Mouse (Mus musculus) E14TG2a.4 (cell line): ENCODE measurements around the gene Per1.

Experiments used
- CTCF ChIP-seq: conservative IDR thresholded peaks from 2 replicates; pipeline ENCODE4 v1.5.1; 2014; ENCODE audit warnings: low read length
- NANOG ChIP-seq: IDR thresholded peaks from 2 replicates; pipeline ENCODE4 v1.6.1; 2014; ENCODE audit warnings: borderline replicate concordance, low read length, mixed read lengths
- POU5F1 ChIP-seq: IDR thresholded peaks from 2 replicates; pipeline ENCODE4 v1.6.1; 2014; ENCODE audit warnings: low read length, borderline replicate concordance

DNA sequence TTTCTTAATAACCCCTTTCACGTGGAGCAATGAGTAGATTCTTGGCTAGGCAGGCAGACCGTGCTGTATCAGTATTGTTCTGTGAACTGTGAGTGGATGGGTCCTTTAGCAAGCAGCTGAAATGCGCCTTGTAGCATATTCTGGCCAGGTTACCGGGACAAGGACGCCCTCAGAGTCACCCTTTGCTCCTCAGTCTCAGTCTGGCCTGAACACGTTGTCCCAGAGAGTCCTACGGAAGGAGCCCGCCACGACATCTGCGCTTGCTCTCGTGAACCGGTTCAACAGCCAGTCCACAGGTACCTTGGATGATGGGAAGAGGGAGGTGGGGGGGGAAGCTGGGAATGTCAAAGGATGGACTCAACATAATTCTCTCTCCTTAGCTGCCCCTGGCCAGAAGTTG lies 47.4 kb upstream of the Per1 start:
- TF ChIP-seq CTCF (no peak), POU5F1 (no peak), NANOG (no peak)
